Mouse (Mus musculus) stomach, embryonic 15.5 days (tissue): ENCODE results near the gene Phb2. TPM values are rescaled to one million over a fixed set of nuclear protein-coding genes. Genes with fewer than 3 reads are reported as not detected.

Experiments used
- ATAC-seq: fragments of 200-750 bp; cut with Nextera tagmentation; 2 replicates; pipeline ENCODE4 v1.8.0; 2017; ENCODE audit warnings: low read depth, moderate number of reproducible peaks, moderate TSS enrichment; ENCODE audit not compliant: insufficient read depth, low FRiP score
- H3K27ac ChIP-seq: fragments of 300-500 bp; sonication (generic); 2 replicates; pipeline ENCODE4 v1.5.1; 2015; ENCODE audit warnings: mild to moderate bottlenecking, inconsistent platforms
- H3K27me3 ChIP-seq: fragments of 300-500 bp; sonication (generic); replicated peaks from 2 replicates; pipeline ENCODE4 v1.6.1; 2015; ENCODE audit warnings: inconsistent platforms
- H3K36me3 ChIP-seq: fragments of 300-500 bp; sonication (generic); 2 replicates; pipeline ENCODE4 v1.6.1; 2015; ENCODE audit warnings: inconsistent platforms
- H3K4me1 ChIP-seq: fragments of 300-500 bp; sonication (generic); 2 replicates; pipeline ENCODE4 v1.6.1; 2015; ENCODE audit warnings: inconsistent platforms
- H3K4me2 ChIP-seq: fragments of 300-500 bp; sonication (generic); 2 replicates; pipeline ENCODE4 v1.6.1; 2015; ENCODE audit warnings: mild to moderate bottlenecking, inconsistent platforms
- H3K4me3 ChIP-seq: fragments of 300-500 bp; sonication (generic); replicated peaks from 2 replicates; pipeline ENCODE4 v1.5.1; 2015; ENCODE audit warnings: inconsistent platforms
- H3K9ac ChIP-seq: fragments of 300-500 bp; sonication (generic); 2 replicates; pipeline ENCODE4 v1.6.1; 2015; ENCODE audit warnings: inconsistent platforms
- H3K9me3 ChIP-seq: fragments of 300-500 bp; sonication (generic); 2 replicates; pipeline ENCODE4 v1.6.1; 2016; ENCODE audit warnings: inconsistent platforms
- WGBS: fragments of 180-500 bp; shearing (Covaris S2); methylation state at CpG from one replicate; pipeline ENCODE4 v1.1.7; 2015; 5-methylcytosine and 5-hydroxymethylcytosine counted together
- polyA plus RNA-seq: library from polyadenylated mRNA; unstranded; fragments of >200 nt; fragmentation: Nextera tagmentation; extraction: Ambion mirVana; gene quantifications from 2 replicates; pipeline ENCODE4 v1.2.1, GENCODE M21; 2015

Phb2 gene
- 355 and 390 TPM in 2 replicates for polyA plus RNA-seq

DNA sequence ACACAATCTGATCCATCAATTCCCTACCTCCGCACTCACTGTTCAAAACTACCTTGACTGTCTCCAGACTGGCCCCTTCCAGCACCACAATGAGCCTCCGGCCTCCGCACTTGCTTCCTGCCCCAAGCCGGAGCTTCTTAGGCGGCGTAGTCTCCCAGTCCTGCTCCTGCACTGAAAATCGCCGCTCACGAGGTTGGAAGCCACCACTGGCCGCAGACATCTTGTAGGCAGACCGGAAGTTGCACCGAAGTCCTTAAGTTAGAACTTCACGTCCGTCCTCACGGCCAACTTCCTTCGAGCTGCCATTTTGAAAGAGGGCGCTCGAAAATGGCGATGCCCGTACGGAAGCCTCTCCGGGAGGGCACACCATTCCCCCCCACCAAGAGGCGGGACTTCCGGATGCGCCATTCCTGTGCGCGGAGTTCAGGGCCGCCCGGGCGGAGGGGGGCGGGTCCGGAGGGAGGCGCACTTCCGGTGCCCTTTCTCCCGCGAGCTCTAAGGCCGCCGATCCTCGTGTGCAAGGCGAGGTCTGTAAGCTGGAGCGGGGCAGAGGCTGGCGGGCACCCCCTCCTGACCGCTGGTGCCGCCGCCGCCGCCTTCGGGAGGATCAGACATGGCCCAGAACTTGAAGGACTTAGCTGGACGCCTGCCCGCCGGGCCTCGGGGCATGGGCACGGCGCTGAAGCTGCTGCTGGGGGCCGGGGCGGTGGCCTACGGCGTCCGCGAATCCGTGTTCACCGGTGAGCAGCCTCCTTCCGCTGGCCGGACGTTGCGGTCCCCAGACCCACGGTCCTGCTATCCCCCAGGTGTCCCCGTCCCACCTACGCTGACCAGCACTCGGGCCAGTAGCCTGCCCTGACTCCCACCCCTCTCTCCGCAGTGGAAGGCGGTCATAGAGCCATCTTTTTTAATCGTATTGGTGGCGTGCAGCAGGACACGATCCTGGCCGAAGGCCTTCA lies at the start of gene Phb2, which contains the start of gene Emg1:
Gene Phb2, plus strand, starts transcription at position 513 of the 959 bp plus-strand sequence.
Gene Emg1, minus strand, starts transcription at position 355 of the 959 bp plus-strand sequence.
- Histone ChIP-seq H3K36me3 (peaks cover 23% of the 10 kb centered on the region), H3K9me3 (no peaks in the 10 kb centered on the region), H3K27ac (peak within 1 kb of the TSS; percentile 85)

DNA sequence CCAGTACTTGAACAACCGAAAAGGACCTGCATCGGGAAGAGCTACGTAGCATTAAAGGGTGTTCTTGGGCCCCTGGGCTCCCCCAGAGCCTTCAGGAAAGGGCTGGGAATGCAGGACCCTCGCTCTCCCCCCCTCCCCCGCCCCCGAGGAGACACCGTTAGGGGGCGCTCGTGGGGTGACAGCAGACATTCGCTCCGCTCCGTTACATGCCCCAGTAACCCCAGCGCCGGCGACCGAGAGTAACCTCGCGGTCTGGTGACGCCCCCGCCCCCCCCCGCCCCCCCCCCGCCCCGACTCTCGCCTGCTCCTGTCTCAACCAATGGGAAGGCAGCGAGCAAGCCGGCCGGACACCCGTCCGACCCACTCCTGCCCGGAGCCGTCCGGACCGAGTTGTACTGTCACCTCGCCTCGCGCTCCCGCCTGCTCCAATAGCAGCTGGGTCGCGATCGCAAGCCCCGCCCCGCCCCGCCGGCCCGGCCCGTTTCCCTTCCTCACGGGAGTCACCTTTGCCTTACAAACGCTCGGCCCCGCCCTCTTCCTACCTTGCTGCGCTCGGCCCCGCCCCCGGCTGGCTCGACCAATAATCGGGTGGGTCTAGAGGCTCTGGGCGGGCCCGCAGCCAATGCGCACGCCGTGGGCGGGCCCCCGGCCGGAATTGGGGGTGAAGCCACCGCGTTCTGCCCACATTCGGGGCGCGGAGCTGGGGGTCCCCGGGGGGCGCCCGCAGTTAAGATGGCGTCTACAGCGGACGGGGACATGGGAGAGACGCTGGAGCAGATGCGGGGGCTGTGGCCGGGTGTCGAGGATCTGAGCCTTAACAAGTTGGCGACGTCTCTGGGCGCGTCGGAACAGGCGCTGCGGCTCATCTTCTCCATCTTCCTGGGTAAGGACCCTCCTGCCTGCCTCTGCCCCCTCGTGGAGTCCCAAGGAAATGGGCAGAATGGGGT lies 49.4 kb upstream of the Phb2 start, which contains the start of gene Lpcat3:
Gene Lpcat3, plus strand, starts transcription at position 551 of the 947 bp plus-strand sequence.
- no peaks in the 10 kb centered on the region for H3K9me3 ChIP-seq
- peaks cover 8% of the 10 kb centered on the region; the same call in 1 of the 2 replicates for H3K4me1 ChIP-seq
- no peaks in the 10 kb centered on the region; the same call in 1 of the 2 replicates for H3K36me3 ChIP-seq
- WGBS, result under 1% methylated on average over 76 of the region's 87 CpGs
- H3K4me3 ChIP-seq, result peak within 1 kb of the TSS; percentile 76
- ATAC-seq, result peak; percentile 97
- peak within 1 kb of the TSS; percentile 73 for H3K4me2 ChIP-seq
- H3K27me3 ChIP-seq, result no peaks in the 10 kb centered on the region
- H3K27ac ChIP-seq, result peak within 1 kb of the TSS; percentile 76
- peak within 1 kb of the TSS; percentile 38; the same call in 1 of the 2 replicates for H3K9ac ChIP-seq

More for the DNA sequence above, at the start of gene Phb2, which contains the start of gene Emg1:
- H3K4me1 ChIP-seq, result peaks cover 30% of the 10 kb centered on the region
- no peaks in the 10 kb centered on the region for H3K27me3 ChIP-seq
- H3K4me3 ChIP-seq, result peak within 1 kb of the TSS; percentile 77
- ATAC-seq, result peak; percentile 96
- peak within 1 kb of the TSS; percentile 74 for H3K4me2 ChIP-seq
- under 1% methylated on average over 71 of the region's 76 CpGs for WGBS
- peak within 1 kb of the TSS; percentile 81 for H3K9ac ChIP-seq

DNA sequence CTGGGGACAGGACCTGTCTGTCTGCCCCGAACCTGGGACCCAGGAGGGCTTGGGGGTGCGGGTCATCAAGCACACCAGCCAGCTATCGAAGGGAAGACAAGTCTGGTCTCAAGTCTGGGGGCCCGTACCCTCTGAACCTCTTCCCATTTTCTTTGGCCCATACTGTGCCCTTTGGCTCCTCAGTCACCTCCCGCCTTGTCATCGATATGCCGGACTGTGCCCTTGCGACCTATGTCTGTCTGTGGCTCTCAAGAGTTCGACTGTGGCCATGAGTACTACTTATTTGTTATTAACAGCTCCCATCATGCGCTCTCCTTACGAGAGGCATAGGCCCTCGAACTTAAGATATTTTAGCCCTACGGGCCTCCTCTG lies 48.7 kb upstream of the Phb2 start:
- WGBS, result 12% methylated on average over 13 of the region's 13 CpGs
- H3K4me2 ChIP-seq, result peak overlapping the region; percentile 73
- H3K27me3 ChIP-seq, result no peaks in the 10 kb centered on the region
- ATAC-seq, result no peak
- peak overlapping the region; percentile 76 for H3K4me3 ChIP-seq
- peak overlapping the region; percentile 76 for H3K27ac ChIP-seq
- H3K9me3 ChIP-seq, result no peaks in the 10 kb centered on the region
- H3K36me3 ChIP-seq, result no peaks in the 10 kb centered on the region; the same call in 1 of the 2 replicates
- peaks cover 8% of the 10 kb centered on the region; the same call in 1 of the 2 replicates for H3K4me1 ChIP-seq
- H3K9ac ChIP-seq, result peak overlapping the region; percentile 38; the same call in 1 of the 2 replicates

DNA sequence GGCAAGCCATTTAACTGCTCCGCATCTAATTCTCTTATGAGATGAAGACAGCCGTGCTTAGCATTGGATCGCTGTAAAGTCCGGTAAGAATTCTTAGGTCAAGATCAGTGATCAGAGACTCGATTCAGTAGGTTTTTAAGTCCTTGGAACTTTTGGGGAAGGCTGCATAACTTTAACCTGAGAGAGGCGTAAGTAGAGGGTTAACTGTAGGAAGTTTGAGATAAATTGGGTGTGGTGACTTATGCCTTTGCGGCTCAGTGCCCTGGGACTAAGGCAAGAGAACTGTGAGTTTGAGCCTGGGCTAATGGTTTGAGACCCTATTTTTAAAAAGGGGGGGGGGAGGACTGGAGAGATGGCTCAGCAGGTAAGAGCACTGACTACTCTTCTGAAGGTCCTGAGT lies 47.9 kb upstream of the Phb2 start:
- no peak overlapping the region for H3K27ac ChIP-seq
- H3K9ac ChIP-seq, result no peak overlapping the region
- no peak for ATAC-seq
- no peaks in the 10 kb centered on the region; the same call in 1 of the 2 replicates for H3K36me3 ChIP-seq
- peak overlapping the region; percentile 76; the same call in 1 of the 2 replicates for H3K4me3 ChIP-seq
- no peaks in the 10 kb centered on the region for H3K27me3 ChIP-seq
- peaks cover 8% of the 10 kb centered on the region; the same call in 1 of the 2 replicates for H3K4me1 ChIP-seq
- H3K4me2 ChIP-seq, result peak overlapping the region; percentile 73
- WGBS, result 73% methylated on average over 7 of the region's 7 CpGs
- no peaks in the 10 kb centered on the region for H3K9me3 ChIP-seq

DNA sequence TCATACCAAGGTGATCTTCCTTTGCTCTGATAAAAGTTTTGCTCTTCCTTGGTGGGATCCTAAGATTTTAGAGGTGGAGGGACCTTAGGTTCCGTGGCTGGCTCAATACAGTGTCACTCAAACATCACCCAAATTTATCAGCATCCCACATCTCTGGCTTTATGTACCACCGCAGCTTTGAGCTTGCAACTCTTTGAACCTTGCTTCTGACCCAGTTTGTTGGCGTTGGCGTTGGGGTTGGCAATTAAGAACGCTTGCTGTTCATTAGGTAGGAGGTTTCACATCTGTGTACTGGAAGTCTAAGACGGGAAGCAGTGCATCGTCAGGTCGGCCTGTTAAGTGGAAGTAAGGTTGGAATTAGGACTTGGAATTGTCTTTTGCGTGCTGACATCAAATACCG lies 47.1 kb upstream of the Phb2 start:
- no peaks in the 10 kb centered on the region for H3K27me3 ChIP-seq
- H3K27ac ChIP-seq, result no peak overlapping the region
- WGBS, result 93% methylated on average over 10 of the region's 10 CpGs
- no peak overlapping the region for H3K9ac ChIP-seq
- H3K4me1 ChIP-seq, result peaks cover 8% of the 10 kb centered on the region; the same call in 1 of the 2 replicates
- ATAC-seq, result no peak
- H3K36me3 ChIP-seq, result no peaks in the 10 kb centered on the region; the same call in 1 of the 2 replicates
- H3K9me3 ChIP-seq, result no peaks in the 10 kb centered on the region
- H3K4me2 ChIP-seq, result no peak overlapping the region
- H3K4me3 ChIP-seq, result no peak overlapping the region

DNA sequence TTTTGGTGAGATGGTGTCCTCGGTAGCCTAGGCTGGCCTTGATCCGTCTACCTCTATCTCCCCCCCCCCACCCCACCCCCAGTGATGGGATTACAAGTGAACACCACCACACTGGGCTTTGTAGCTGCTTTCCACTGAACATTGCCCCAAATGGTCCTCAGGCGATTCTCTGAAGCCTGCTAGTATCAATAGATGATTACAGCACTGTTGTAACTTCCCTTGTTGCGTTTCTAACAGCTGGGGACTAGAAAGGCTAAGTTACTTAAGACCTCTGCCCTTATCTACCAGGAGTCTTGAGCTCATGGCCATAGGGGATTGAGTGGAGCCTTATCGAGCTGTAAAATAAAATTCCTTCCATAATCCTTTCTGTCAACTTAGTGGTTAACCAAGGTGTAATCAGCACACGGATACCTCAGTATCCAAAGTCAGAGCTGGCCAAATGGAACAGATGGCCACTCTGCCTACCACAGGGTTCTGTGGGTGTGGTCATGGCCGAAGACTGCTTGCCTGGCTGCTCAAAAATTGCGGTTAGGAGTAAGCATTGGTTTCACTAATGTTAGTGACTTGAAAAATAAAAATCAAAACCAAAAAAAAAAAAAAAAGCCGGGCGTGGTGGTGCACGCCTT lies 42.8 kb upstream of the Phb2 start:
- WGBS, result 85% methylated on average over 10 of the region's 11 CpGs
- H3K4me1 ChIP-seq, result 0 out of 2 replicates have a peak, but pooled peaks cover under 1% of the 10 kb centered on the region
- H3K27ac ChIP-seq, result no peak overlapping the region
- no peak overlapping the region for H3K4me2 ChIP-seq
- no peaks in the 10 kb centered on the region for H3K27me3 ChIP-seq
- no peak overlapping the region for H3K9ac ChIP-seq
- H3K36me3 ChIP-seq, result peaks cover 3% of the 10 kb centered on the region; the same call in 1 of the 2 replicates
- no peaks in the 10 kb centered on the region for H3K9me3 ChIP-seq
- no peak overlapping the region for H3K4me3 ChIP-seq
- ATAC-seq, result no peak

DNA sequence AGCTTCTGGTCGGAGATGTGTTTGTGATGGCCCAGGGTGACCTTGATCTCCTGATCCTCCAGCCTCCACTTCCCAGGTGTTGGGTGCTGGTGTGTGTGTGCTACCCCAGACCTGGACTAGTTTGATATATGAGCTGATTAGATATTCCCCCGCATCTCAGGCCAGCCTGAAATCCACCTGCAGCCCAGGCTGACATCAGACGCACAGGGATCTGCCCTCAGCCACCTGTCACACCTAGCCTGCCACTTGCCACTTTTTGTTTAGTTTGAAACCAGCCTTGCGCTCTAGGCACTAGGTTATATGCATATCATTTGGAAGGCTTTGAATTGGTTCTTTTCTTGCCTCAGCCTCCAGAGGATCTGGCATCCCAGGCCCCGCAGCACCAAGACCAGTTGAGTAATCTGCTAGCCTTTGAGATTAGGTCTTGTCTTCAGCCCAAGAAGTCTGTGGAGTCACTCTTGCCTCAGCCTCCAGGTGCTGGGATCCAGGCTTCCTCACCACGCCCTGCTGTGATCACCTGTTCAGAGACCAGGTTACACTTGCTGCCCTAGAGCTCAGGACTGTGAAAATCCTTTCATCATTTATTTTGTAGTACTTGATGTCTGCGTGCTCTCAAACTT lies 41.7 kb upstream of the Phb2 start:
- H3K36me3 ChIP-seq, result peaks cover 6% of the 10 kb centered on the region; the same call in 1 of the 2 replicates
- no peak overlapping the region for H3K9ac ChIP-seq
- H3K4me3 ChIP-seq, result no peak overlapping the region
- no peak overlapping the region for H3K27ac ChIP-seq
- ATAC-seq, result no peak
- no peaks in the 10 kb centered on the region for H3K9me3 ChIP-seq
- no peaks in the 10 kb centered on the region for H3K27me3 ChIP-seq
- no peaks in the 10 kb centered on the region for H3K4me1 ChIP-seq
- no peak overlapping the region for H3K4me2 ChIP-seq
- WGBS, result 84% methylated on average over 7 of the region's 7 CpGs

DNA sequence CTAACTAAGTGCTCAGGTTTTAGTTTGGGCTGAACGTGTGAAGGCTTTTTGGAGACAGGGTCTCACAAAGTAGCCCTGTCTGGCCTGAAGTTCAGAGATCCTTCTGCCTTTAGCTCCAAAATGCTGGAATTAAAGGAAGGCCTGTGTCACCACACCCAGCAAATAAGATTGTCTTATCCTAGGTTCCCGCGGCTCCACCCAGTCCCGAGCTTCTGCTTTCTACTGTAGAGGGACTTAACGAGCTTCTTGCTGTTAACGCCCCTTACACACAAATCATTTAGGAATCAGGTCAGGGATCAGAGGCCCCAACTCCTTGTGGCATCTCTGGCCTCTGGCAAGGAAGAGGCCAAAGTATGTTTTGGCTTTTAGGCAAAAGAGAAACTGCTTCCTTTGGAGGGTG lies 40.0 kb upstream of the Phb2 start:
- Histone ChIP-seq H3K9ac (no peak overlapping the region), H3K9me3 (no peaks in the 10 kb centered on the region), H3K4me1 (no peaks in the 10 kb centered on the region), H3K27me3 (no peaks in the 10 kb centered on the region), H3K4me3 (no peak overlapping the region), H3K4me2 (no peak overlapping the region), H3K27ac (no peak overlapping the region), H3K36me3 (peaks cover 6% of the 10 kb centered on the region; the same call in 1 of the 2 replicates)
- no peak for ATAC-seq
- WGBS, result 57% methylated on average over 6 of the region's 6 CpGs

DNA sequence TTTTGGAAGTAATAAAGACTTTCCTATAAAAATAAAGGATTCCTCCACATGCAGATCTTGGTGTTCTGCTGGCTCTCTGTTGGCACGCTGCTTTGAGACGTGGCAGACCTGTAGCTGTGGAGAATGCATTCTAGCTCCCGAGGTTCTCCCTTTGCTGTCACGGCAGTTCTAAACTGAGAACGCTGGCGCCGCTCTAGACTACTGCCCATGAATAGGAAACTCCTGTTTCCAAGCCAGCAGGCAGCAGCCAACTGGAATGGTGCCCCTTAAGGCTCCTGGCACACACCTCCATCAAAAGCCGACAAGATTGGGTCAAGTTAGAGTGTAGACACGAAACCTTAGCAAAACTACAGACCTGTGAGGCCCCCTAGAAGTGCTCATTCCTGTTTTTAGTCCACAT lies 38.5 kb upstream of the Phb2 start:
- WGBS, result 92% methylated on average over 9 of the region's 9 CpGs
- ATAC-seq, result no peak

DNA sequence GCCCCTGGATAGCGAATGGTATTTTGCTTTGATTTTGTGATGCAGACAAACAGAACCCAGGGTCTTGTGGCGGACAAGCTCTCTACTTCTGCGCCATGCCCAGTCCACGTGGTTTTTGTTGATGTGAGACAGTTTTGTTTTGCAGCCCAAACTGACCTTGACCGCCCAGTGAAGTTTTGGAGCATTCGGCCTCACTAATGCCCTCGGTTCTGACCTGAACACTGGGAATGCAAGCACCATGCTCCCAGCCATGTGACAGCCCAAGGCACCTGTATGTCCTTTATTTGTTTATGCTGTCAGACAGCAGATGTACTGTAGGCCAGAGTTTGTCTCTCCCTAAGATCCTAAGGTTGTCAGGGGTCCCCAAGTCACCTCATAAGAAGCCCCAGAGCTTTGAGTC lies 37.5 kb upstream of the Phb2 start:
- Histone ChIP-seq H3K27me3 (no peaks in the 10 kb centered on the region), H3K9ac (no peak overlapping the region), H3K27ac (no peak overlapping the region), H3K9me3 (no peaks in the 10 kb centered on the region), H3K4me1 (no peaks in the 10 kb centered on the region), H3K36me3 (peaks cover 6% of the 10 kb centered on the region; the same call in 1 of the 2 replicates), H3K4me3 (no peak overlapping the region), H3K4me2 (no peak overlapping the region)
- no peak for ATAC-seq
- WGBS, result 93% methylated on average over 7 of the region's 7 CpGs

More for the DNA sequence above, 38.5 kb upstream of the Phb2 start:
- H3K36me3 ChIP-seq, result peaks cover 6% of the 10 kb centered on the region; the same call in 1 of the 2 replicates
- H3K4me1 ChIP-seq, result no peaks in the 10 kb centered on the region
- no peak overlapping the region for H3K4me3 ChIP-seq
- H3K4me2 ChIP-seq, result no peak overlapping the region
- no peak overlapping the region for H3K9ac ChIP-seq
- no peaks in the 10 kb centered on the region for H3K9me3 ChIP-seq
- no peak overlapping the region for H3K27ac ChIP-seq
- H3K27me3 ChIP-seq, result no peaks in the 10 kb centered on the region
